Mouse (Mus musculus): ENCODE measurements around the gene Aicda.
A peak's percentile ranks its signal among the peaks of the same experiment; 100 is the strongest.

GRCm38 (mm10) chr6:122560427-122560826 lies 6.8 kb downstream of the Aicda start:
- no peak for TF ChIP-seq EP300 (IDR thresholded peaks at IDR 0.05; ENCODE audit: low read depth)
- peak; percentile 89 for TF ChIP-seq CTCF (IDR thresholded peaks at IDR 0.05; ENCODE audit: low read depth)

Data from liver, embryonic 14.5 days (tissue).